Comparison of ENCODE assay signal across 14 mouse cellular contexts in genomic region chr15:8797015-8797414, GRCm38 (mm10).
A peak's percentile ranks its signal among the peaks of the same experiment; 100 is the strongest.
DNase-seq lines count a peak whose midpoint lies in the region; ATAC-seq and TF ChIP-seq lines count a peak whose summit lies in the region.
"Had no signal": no experiment of that assay in that cellular context is flagged by ENCODE, and none has a peak within 500 bp of the region (broad histone marks: within the 10 kb centered on the region; RNA-seq: fewer than 3 reads in every experiment).

No protein-coding gene starts in this region.

- no peaks in the 10 kb centered on the region for H3K9me3 ChIP-seq in intestine, postnatal 0 days (ENCODE audit: control insufficient read depth)
- H3K9me3 ChIP-seq in intestine, embryonic 16.5 days (ENCODE audit: control insufficient read depth, low read length) = no peaks in the 10 kb centered on the region
- no peaks in the 10 kb centered on the region for H3K9me3 ChIP-seq in lung, postnatal 0 days (ENCODE audit: low read length)
- no peaks in the 10 kb centered on the region for H3K9me3 ChIP-seq in MEL (replicated peaks; ENCODE audit: insufficient read depth, low read length)
- H3K9me3 ChIP-seq: hindbrain, embryonic 13.5 days; midbrain, embryonic 15.5 days; neural tube, embryonic 12.5 days had no signal

- no peak overlapping the region for H3K9ac ChIP-seq in intestine, postnatal 0 days (ENCODE audit: low read depth, low read length)
- no peak overlapping the region for H3K9ac ChIP-seq in intestine, embryonic 16.5 days (ENCODE audit: low read depth, low read length)
- no peak overlapping the region for H3K9ac ChIP-seq in lung, postnatal 0 days (replicated peaks; ENCODE audit: low read depth)
- no peak overlapping the region for H3K9ac ChIP-seq in MEL (ENCODE audit: control insufficient read depth, low read depth, low read length, poor library complexity, severe bottlenecking)
- H3K9ac ChIP-seq: hindbrain, embryonic 13.5 days; midbrain, embryonic 15.5 days; neural tube, embryonic 12.5 days had no signal

- no peak for TF ChIP-seq EP300 in lung, postnatal 0 days (IDR thresholded peaks at IDR 0.05)
- no peak for TF ChIP-seq EP300 in MEL (IDR thresholded peaks at IDR 0.05; ENCODE audit: low read depth in 1 of 2, low read length in 2 of 2)

- peak; percentile 25 for TF ChIP-seq RAD21 in MEL (IDR thresholded peaks at IDR 0.05; ENCODE audit: low read depth, low read length)

- DNase-seq in lung, postnatal 0 days (ENCODE audit: low spot score) = no peak
- DNase-seq in lung, postnatal 4 days = no peak
- peak; percentile 19 for DNase-seq in MEL (ENCODE audit: low read depth, low spot score)
- peak; percentile 48 to 67 for DNase-seq in kidney, postnatal 25 days
- DNase-seq in frontal cortex, postnatal 10 days (ENCODE audit: low spot score in 2 of 2) = no peak
- no peak for DNase-seq in ovary, postnatal 14 days (ENCODE audit: low spot score)
- DNase-seq: adrenal gland, postnatal 10 days; cerebellum, postnatal 25 days had no signal

- H3K4me1 ChIP-seq in intestine, postnatal 0 days (replicated peaks; ENCODE audit: control insufficient read depth, insufficient read depth, low read length) = no peaks in the 10 kb centered on the region
- no peaks in the 10 kb centered on the region for H3K4me1 ChIP-seq in intestine, embryonic 16.5 days (ENCODE audit: control insufficient read depth, insufficient read depth, low read length)
- no peaks in the 10 kb centered on the region for H3K4me1 ChIP-seq in lung, postnatal 0 days (ENCODE audit: insufficient read depth, low read depth, low read length)
- H3K4me1 ChIP-seq in MEL (ENCODE audit: control insufficient read depth in 1 of 2, insufficient read depth in 2 of 2, low read length in 2 of 2) = no peaks in the 10 kb centered on the region
- H3K4me1 ChIP-seq: hindbrain, embryonic 13.5 days; midbrain, embryonic 15.5 days; neural tube, embryonic 12.5 days had no signal

- no peak overlapping the region for H3K27ac ChIP-seq in intestine, postnatal 0 days (ENCODE audit: low read depth, low read length)
- no peak overlapping the region for H3K27ac ChIP-seq in intestine, embryonic 16.5 days (ENCODE audit: low read length)
- no peak overlapping the region for H3K27ac ChIP-seq in lung, postnatal 0 days (ENCODE audit: low read length)
- H3K27ac ChIP-seq in MEL (ENCODE audit: control insufficient read depth, low read depth, low read length) = no peak overlapping the region
- H3K27ac ChIP-seq: hindbrain, embryonic 13.5 days; macrophage; midbrain, embryonic 15.5 days; neural tube, embryonic 12.5 days had no signal

- 88% methylated on average over 1 of the region's 1 CpGs for WGBS in intestine, postnatal 0 days
- 100% methylated on average over 1 of the region's 1 CpGs for WGBS in intestine, embryonic 16.5 days
- 91% methylated on average over 1 of the region's 1 CpGs for WGBS in lung, postnatal 0 days

- no peak overlapping the region for H3K4me3 ChIP-seq in intestine, postnatal 0 days (ENCODE audit: low read depth, low read length)
- no peak overlapping the region for H3K4me3 ChIP-seq in intestine, embryonic 16.5 days (ENCODE audit: low read length)
- H3K4me3 ChIP-seq in lung, postnatal 0 days (ENCODE audit: low read depth, low read length) = no peak overlapping the region
- H3K4me3 ChIP-seq in MEL (ENCODE audit: control insufficient read depth in 1 of 2, insufficient read depth in 1 of 2, low read depth in 2 of 2, low read length in 2 of 2) = no peak overlapping the region
- H3K4me3 ChIP-seq: hindbrain, embryonic 13.5 days; midbrain, embryonic 15.5 days; neural tube, embryonic 12.5 days had no signal

- no peak for TF ChIP-seq POLR2A in MEL (IDR thresholded peaks at IDR 0.05; ENCODE audit: control insufficient read depth in 1 of 2, insufficient read depth in 1 of 2, low read depth in 1 of 2, low read length in 2 of 2, poor library complexity in 1 of 2)

- no peaks in the 10 kb centered on the region for H3K27me3 ChIP-seq in intestine, postnatal 0 days (replicated peaks; ENCODE audit: control insufficient read depth, insufficient read depth, low read length)
- H3K27me3 ChIP-seq in intestine, embryonic 16.5 days (replicated peaks; ENCODE audit: control insufficient read depth, insufficient read depth, low read length) = no peaks in the 10 kb centered on the region
- H3K27me3 ChIP-seq in lung, postnatal 0 days (replicated peaks; ENCODE audit: insufficient read depth, low read length) = no peaks in the 10 kb centered on the region
- peaks cover 1 to 2% of the 10 kb centered on the region in 2 experiments; a peak in 3 of 4 replicates for H3K27me3 ChIP-seq in MEL (ENCODE audit: control insufficient read depth in 1 of 2, insufficient read depth in 2 of 2, low read length in 2 of 2)
- H3K27me3 ChIP-seq: hindbrain, embryonic 13.5 days; midbrain, embryonic 15.5 days; neural tube, embryonic 12.5 days had no signal

- no peak overlapping the region for H3K4me2 ChIP-seq in intestine, postnatal 0 days (replicated peaks; ENCODE audit: low read depth)
- H3K4me2 ChIP-seq in intestine, embryonic 16.5 days (ENCODE audit: low read depth, low read length) = no peak overlapping the region
- H3K4me2 ChIP-seq in lung, postnatal 0 days (replicated peaks; ENCODE audit: low read depth, low read length) = no peak overlapping the region
- H3K4me2 ChIP-seq: hindbrain, embryonic 13.5 days; midbrain, embryonic 15.5 days; neural tube, embryonic 12.5 days had no signal

- no peaks in the 10 kb centered on the region for H3K36me3 ChIP-seq in intestine, postnatal 0 days (ENCODE audit: control insufficient read depth, insufficient read depth)
- H3K36me3 ChIP-seq in intestine, embryonic 16.5 days (ENCODE audit: control insufficient read depth, insufficient read depth, low read length) = no peaks in the 10 kb centered on the region
- no peaks in the 10 kb centered on the region for H3K36me3 ChIP-seq in lung, postnatal 0 days (ENCODE audit: insufficient read depth, low read length)
- no peaks in the 10 kb centered on the region for H3K36me3 ChIP-seq in MEL (ENCODE audit: control insufficient read depth in 1 of 2, insufficient read depth in 2 of 2, low read length in 2 of 2)
- H3K36me3 ChIP-seq: hindbrain, embryonic 13.5 days; midbrain, embryonic 15.5 days; neural tube, embryonic 12.5 days had no signal

- H3K79me2 ChIP-seq in MEL (ENCODE audit: control insufficient read depth, insufficient read depth, low read length, poor library complexity) = no peaks in the 10 kb centered on the region

- peak; percentile 21; the same call in 1 of the 2 replicates for TF ChIP-seq CTCF in intestine, postnatal 0 days (IDR thresholded peaks at IDR 0.05; ENCODE audit: low read depth)
- TF ChIP-seq CTCF in lung, postnatal 0 days (IDR thresholded peaks at IDR 0.05) = peak; percentile 37; the same call in 1 of the 2 replicates
- TF ChIP-seq CTCF in MEL (IDR thresholded peaks at IDR 0.05 in 2 of 3, conservative IDR thresholded peaks at IDR 0.05 in 1 of 3; ENCODE audit: control insufficient read depth in 1 of 3, insufficient read depth in 1 of 3, low read depth in 2 of 3, low read length in 3 of 3, poor library complexity in 1 of 3, severe bottlenecking in 1 of 3) = peak in 2 of 3 experiments; percentile 13 to 39; a peak in 2 of 6 replicates

- ATAC-seq in intestine, postnatal 0 days = no peak
- no peak for ATAC-seq in intestine, embryonic 16.5 days
- no peak for ATAC-seq in lung, postnatal 0 days
- ATAC-seq: midbrain, embryonic 15.5 days had no signal

TF ChIP-seq in MEL, 35 proteins besides CTCF, POLR2A, EP300 and RAD21:
- TF ChIP-seq SMC3 (IDR thresholded peaks at IDR 0.05; ENCODE audit: low read depth, low read length) = peak; percentile 43
- TF ChIP-seq JUND (IDR thresholded peaks at IDR 0.05; ENCODE audit: low read depth, low read length) = no peak

Comparison
In these comparisons a context has a peak if more than half of its experiments do, and no peak if none do; other contexts are left out.
1. DNase-seq: peak in MEL (single experiment) and kidney, postnatal 25 days (2 of 2); none in lung, postnatal 0 days (single experiment), lung, postnatal 4 days (0 of 2), frontal cortex, postnatal 10 days (0 of 2) and ovary, postnatal 14 days (single experiment).
2. Peak in every context shown above with its lines, with median percentiles within 50 percentile points of each other: CTCF ChIP-seq.